ENCODE assay signal across 11 mouse cellular contexts in the genomic region with DNA sequence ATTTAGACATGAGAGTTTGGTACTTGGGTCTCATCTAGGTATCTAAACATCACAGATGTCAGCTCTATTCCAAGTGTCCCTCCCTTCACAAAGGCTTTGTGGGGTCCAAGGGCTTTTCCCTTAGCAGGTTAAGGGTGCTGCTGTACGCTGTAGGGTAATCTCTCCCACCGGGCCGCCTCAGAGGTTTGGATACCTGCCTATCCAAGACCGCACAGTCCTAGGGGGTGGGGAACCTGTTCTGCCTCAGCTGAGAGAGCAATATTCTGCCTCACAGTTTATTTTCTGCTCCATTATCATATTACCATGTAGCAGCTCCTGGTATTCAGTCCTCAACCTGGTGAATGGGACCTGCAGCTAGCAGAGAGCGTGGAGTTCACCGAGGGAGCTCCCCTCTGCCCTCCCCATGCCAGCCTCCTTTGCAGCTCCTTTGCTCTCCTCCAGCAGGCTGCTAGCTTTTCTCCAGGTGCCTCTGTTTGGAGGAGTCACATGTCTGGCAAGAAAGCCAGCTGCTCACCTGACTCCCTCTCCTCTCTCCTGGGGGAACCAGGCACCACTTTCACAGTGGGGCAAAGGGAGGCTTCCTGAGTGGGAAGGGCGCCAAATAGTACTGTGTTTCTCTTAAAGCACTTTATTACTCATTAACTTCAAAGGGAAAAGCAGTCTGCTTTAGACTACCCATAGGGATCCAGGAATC. TPM values are rescaled to one million over a fixed set of nuclear protein-coding genes. Genes with fewer than 3 reads are reported as not detected.
DNase-seq lines count a peak whose midpoint lies in the region; ATAC-seq and TF ChIP-seq lines count a peak whose summit lies in the region.
"Had no signal": no experiment of that assay in that cellular context is flagged by ENCODE, and none has a peak within 500 bp of the region (broad histone marks: within the 10 kb centered on the region; RNA-seq: fewer than 3 reads in every experiment).

No protein-coding gene starts in this region.

- peak overlapping the region; percentile 70; the same call in 1 of the 2 replicates for H3K27ac ChIP-seq in stomach, embryonic 16.5 days (ENCODE audit: low read length)
- H3K27ac ChIP-seq in forebrain, embryonic 11.5 days (ENCODE audit: low read depth, low read length) = no peak overlapping the region

- H3K4me2 ChIP-seq in stomach, embryonic 16.5 days (ENCODE audit: low read depth, low read length) = no peak overlapping the region
- no peak overlapping the region for H3K4me2 ChIP-seq in forebrain, embryonic 11.5 days (ENCODE audit: low read depth, low read length, severe bottlenecking)

- H3K4me1 ChIP-seq in lung, adult 2 months (ENCODE audit: control insufficient read depth, insufficient read depth, low read length) = peaks cover 7% of the 10 kb centered on the region; the same call in 1 of the 2 replicates
- peaks cover 17% of the 10 kb centered on the region for H3K4me1 ChIP-seq in stomach, embryonic 16.5 days (ENCODE audit: control insufficient read depth, insufficient read depth, low read length)
- peaks cover 8% of the 10 kb centered on the region for H3K4me1 ChIP-seq in forebrain, embryonic 11.5 days (replicated peaks; ENCODE audit: control insufficient read depth, insufficient read depth, low read length)

- WGBS in lung, adult 2 months = 63% methylated on average over 7 of the region's 7 CpGs
- WGBS in stomach, embryonic 16.5 days = 70% methylated on average over 7 of the region's 7 CpGs
- 91% methylated on average over 7 of the region's 7 CpGs for WGBS in forebrain, embryonic 11.5 days

- no peak for TF ChIP-seq CTCF in lung, adult 2 months (IDR thresholded peaks at IDR 0.05; ENCODE audit: insufficient read depth, low read length)

- no peaks in the 10 kb centered on the region for H3K9me3 ChIP-seq in stomach, embryonic 16.5 days (replicated peaks; ENCODE audit: control insufficient read depth, low read length)
- H3K9me3 ChIP-seq in forebrain, embryonic 11.5 days (ENCODE audit: control insufficient read depth, low read length) = no peaks in the 10 kb centered on the region
- H3K9me3 ChIP-seq: megakaryocyte, embryonic 14.5 days had no signal

- peak; percentile 43 for DNase-seq in cerebellum, adult 9-11 months
- DNase-seq in cerebellum, adult 8-10 months = no peak
- DNase-seq in kidney, adult 8-10 months = peak; percentile 93 to 96
- no peak for DNase-seq in lung, adult 2 months
- no peak for DNase-seq in frontal cortex, postnatal 36 days (ENCODE audit: low spot score in 2 of 2)
- no peak for DNase-seq in thymus, postnatal 14 days
- no peak for DNase-seq in forebrain, embryonic 11.5 days (ENCODE audit: low spot score)
- DNase-seq: cerebellum, postnatal 10 days; heart, postnatal 10 days had no signal

- H3K9ac ChIP-seq in stomach, embryonic 16.5 days (ENCODE audit: low read length) = no peak overlapping the region
- H3K9ac ChIP-seq in forebrain, embryonic 11.5 days (ENCODE audit: low read length) = no peak overlapping the region

- no peaks in the 10 kb centered on the region for H3K36me3 ChIP-seq in stomach, embryonic 16.5 days (ENCODE audit: control insufficient read depth, insufficient read depth, low read length)
- H3K36me3 ChIP-seq in forebrain, embryonic 11.5 days (ENCODE audit: control insufficient read depth, insufficient read depth, low read length) = no peaks in the 10 kb centered on the region

- no peak overlapping the region for H3K4me3 ChIP-seq in lung, adult 2 months (replicated peaks; ENCODE audit: extremely low read depth, low read depth, low read length)
- H3K4me3 ChIP-seq in stomach, embryonic 16.5 days (replicated peaks; ENCODE audit: low read length) = no peak overlapping the region
- no peak overlapping the region for H3K4me3 ChIP-seq in forebrain, embryonic 11.5 days (ENCODE audit: low read depth, low read length)
- H3K4me3 ChIP-seq: megakaryocyte, embryonic 14.5 days had no signal

- ATAC-seq in stomach, embryonic 16.5 days (ENCODE audit: insufficient read depth, low FRiP score) = no peak
- ATAC-seq in forebrain, embryonic 11.5 days (replicated peaks; ENCODE audit: low FRiP score) = no peak

- peaks cover 58% of the 10 kb centered on the region for H3K27me3 ChIP-seq in stomach, embryonic 16.5 days (ENCODE audit: control insufficient read depth, insufficient read depth, low read length)
- peaks cover 27% of the 10 kb centered on the region for H3K27me3 ChIP-seq in forebrain, embryonic 11.5 days (ENCODE audit: control insufficient read depth, insufficient read depth, low read length)

- peak; percentile 42; the same call in 1 of the 2 replicates for TF ChIP-seq POLR2A in lung, adult 2 months (IDR thresholded peaks at IDR 0.05; ENCODE audit: borderline replicate concordance, extremely low read depth, low read depth, low read length)

RNA-seq across cellular contexts. Expression of gene Tmem8, which starts 2.3 kb away (rescaled TPM):
- 60.0 and 65.3 TPM in 2 replicates for polyA plus RNA-seq in lung, adult 2 months (2012; rRNA removed)
- polyA plus RNA-seq in stomach, embryonic 16.5 days (2015; fragmentation: Nextera tagmentation; extraction: Ambion mirVana) = 5.7 and 6.9 TPM in 2 replicates
- polyA plus RNA-seq in forebrain, embryonic 11.5 days (2014; fragmentation: Nextera tagmentation; extraction: Ambion mirVana) = 1.2 and 1.3 TPM in 2 replicates

RNA-seq across cellular contexts. Expression of gene Mrpl28, which starts 7.9 kb away (rescaled TPM):
- polyA plus RNA-seq in lung, adult 2 months (2012; rRNA removed) = 43.4 and 46.7 TPM in 2 replicates
- polyA plus RNA-seq in stomach, embryonic 16.5 days (2015; fragmentation: Nextera tagmentation; extraction: Ambion mirVana) = 184 and 201 TPM in 2 replicates
- polyA plus RNA-seq in forebrain, embryonic 11.5 days (2014; fragmentation: Nextera tagmentation; extraction: Ambion mirVana) = 273 and 285 TPM in 2 replicates

RNA-seq across cellular contexts. Expression of gene Nme4, which starts 19.9 kb away (rescaled TPM):
- polyA plus RNA-seq in lung, adult 2 months (2012; rRNA removed) = 5.4 and 7.5 TPM in 2 replicates
- polyA plus RNA-seq in stomach, embryonic 16.5 days (2015; fragmentation: Nextera tagmentation; extraction: Ambion mirVana) = 67.7 and 74.7 TPM in 2 replicates
- polyA plus RNA-seq in forebrain, embryonic 11.5 days (2014; fragmentation: Nextera tagmentation; extraction: Ambion mirVana) = 74.6 and 89.6 TPM in 2 replicates

RNA-seq across cellular contexts. Expression of gene Axin1, which starts 23.1 kb away (rescaled TPM):
- 14.0 and 17.5 TPM in 2 replicates for polyA plus RNA-seq in lung, adult 2 months (2012; rRNA removed)
- polyA plus RNA-seq in stomach, embryonic 16.5 days (2015; fragmentation: Nextera tagmentation; extraction: Ambion mirVana) = 6.4 and 6.6 TPM in 2 replicates
- 19.1 and 24.9 TPM in 2 replicates for polyA plus RNA-seq in forebrain, embryonic 11.5 days (2014; fragmentation: Nextera tagmentation; extraction: Ambion mirVana)

RNA-seq across cellular contexts. Expression of gene Decr2, which starts 25.2 kb away (rescaled TPM):
- 12.1 and 16.7 TPM in 2 replicates for polyA plus RNA-seq in lung, adult 2 months (2012; rRNA removed)
- polyA plus RNA-seq in stomach, embryonic 16.5 days (2015; fragmentation: Nextera tagmentation; extraction: Ambion mirVana) = 47.1 and 56.6 TPM in 2 replicates
- 22.5 and 24.6 TPM in 2 replicates for polyA plus RNA-seq in forebrain, embryonic 11.5 days (2014; fragmentation: Nextera tagmentation; extraction: Ambion mirVana)

Comparison
In these comparisons a context has a peak if more than half of its experiments do, and no peak if none do; other contexts are left out.
1. DNase-seq: peak in cerebellum, adult 9-11 months (single experiment) and kidney, adult 8-10 months (2 of 2); none in cerebellum, adult 8-10 months (single experiment), lung, adult 2 months (single experiment), frontal cortex, postnatal 36 days (0 of 2), thymus, postnatal 14 days (single experiment) and forebrain, embryonic 11.5 days (single experiment).